Mouse (Mus musculus) embryonic facial prominence, embryonic 12.5 days (tissue): ENCODE results near the gene Faim. TPM values are rescaled to one million over a fixed set of nuclear protein-coding genes. Genes with fewer than 3 reads are reported as not detected.
A peak's percentile ranks its signal among the peaks of the same experiment; 100 is the strongest.

Experiments used
- ATAC-seq: fragments of 200-750 bp; cut with Nextera tagmentation; 2 replicates; pipeline ENCODE4 v1.8.0; 2017; ENCODE audit not compliant: insufficient number of reproducible peaks, insufficient read depth, low FRiP score, low TSS enrichment
- H3K27ac ChIP-seq: fragments of 300-500 bp; sonication (generic); 2 replicates; pipeline ENCODE4 v1.5.1; 2016; ENCODE audit warnings: mild to moderate bottlenecking
- H3K27me3 ChIP-seq: fragments of 300-500 bp; sonication (generic); 2 replicates; pipeline ENCODE4 v1.6.1; 2016; ENCODE audit warnings: mild to moderate bottlenecking, moderate library complexity
- H3K36me3 ChIP-seq: fragments of 300-500 bp; sonication (generic); 2 replicates; pipeline ENCODE4 v1.6.1; 2016; ENCODE audit warnings: mild to moderate bottlenecking
- H3K4me1 ChIP-seq: fragments of 300-500 bp; sonication (generic); 2 replicates; pipeline ENCODE4 v1.6.1; 2016
- H3K4me2 ChIP-seq: fragments of 300-500 bp; sonication (generic); replicated peaks from 2 replicates; pipeline ENCODE4 v1.6.1; 2016; ENCODE audit warnings: mild to moderate bottlenecking, moderate library complexity
- H3K4me3 ChIP-seq: fragments of 300-500 bp; sonication (generic); 2 replicates; pipeline ENCODE4 v1.5.1; 2016; ENCODE audit warnings: mild to moderate bottlenecking
- H3K9ac ChIP-seq: fragments of 300-500 bp; sonication (generic); 2 replicates; pipeline ENCODE4 v1.6.1; 2016; ENCODE audit warnings: mild to moderate bottlenecking, moderate library complexity
- H3K9me3 ChIP-seq: fragments of 300-500 bp; sonication (generic); 2 replicates; pipeline ENCODE4 v1.6.1; 2016; ENCODE audit warnings: mild to moderate bottlenecking, moderate library complexity
- WGBS: fragments of 180-500 bp; shearing (Covaris S2); methylation state at CpG from one replicate; pipeline ENCODE4 v1.1.7; 2016; 5-methylcytosine and 5-hydroxymethylcytosine counted together
- polyA plus RNA-seq: library from polyadenylated mRNA; unstranded; fragments of >200 nt; fragmentation: Nextera tagmentation; extraction: Ambion mirVana; gene quantifications from 2 replicates; pipeline ENCODE4 v1.2.1, GENCODE M21; 2016

Faim gene
- polyA plus RNA-seq, 1 experiment from 2014 or later: 56.3 TPM

DNA sequence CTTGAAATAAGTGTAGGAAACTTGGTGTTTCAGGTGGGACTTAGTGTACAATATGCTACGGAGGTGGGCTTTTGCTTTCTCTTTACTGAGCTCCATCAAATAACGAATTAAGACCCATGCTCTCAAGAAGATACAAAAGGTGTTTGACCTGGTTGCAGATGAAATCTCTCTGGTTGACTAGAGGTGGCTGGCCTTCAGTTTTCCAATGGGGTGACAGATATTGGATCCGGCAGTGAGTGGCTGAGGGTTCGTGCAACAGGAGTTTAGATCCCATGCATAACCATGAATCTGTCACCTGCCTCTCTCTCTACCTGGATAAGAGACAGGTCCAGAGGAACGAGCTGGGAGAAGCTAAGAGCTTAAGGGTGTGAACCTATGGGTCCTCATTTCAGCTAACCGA is 27.5 kb upstream of the Faim start:
- WGBS: 8% methylated on average over 6 of the region's 6 CpGs
- Histone ChIP-seq H3K9ac (peak overlapping the region; percentile 24; the same call in 1 of the 2 replicates), H3K27ac (0 out of 2 replicates have a peak overlapping the region, but pooled peaks have one; percentile 23), H3K4me1 (peaks cover 27% of the 10 kb centered on the region), H3K36me3 (no peaks in the 10 kb centered on the region), H3K4me2 (peak overlapping the region; percentile 35), H3K4me3 (peak overlapping the region; percentile 50), H3K27me3 (peaks cover 86% of the 10 kb centered on the region), H3K9me3 (no peaks in the 10 kb centered on the region)
- ATAC-seq: no peak

DNA sequence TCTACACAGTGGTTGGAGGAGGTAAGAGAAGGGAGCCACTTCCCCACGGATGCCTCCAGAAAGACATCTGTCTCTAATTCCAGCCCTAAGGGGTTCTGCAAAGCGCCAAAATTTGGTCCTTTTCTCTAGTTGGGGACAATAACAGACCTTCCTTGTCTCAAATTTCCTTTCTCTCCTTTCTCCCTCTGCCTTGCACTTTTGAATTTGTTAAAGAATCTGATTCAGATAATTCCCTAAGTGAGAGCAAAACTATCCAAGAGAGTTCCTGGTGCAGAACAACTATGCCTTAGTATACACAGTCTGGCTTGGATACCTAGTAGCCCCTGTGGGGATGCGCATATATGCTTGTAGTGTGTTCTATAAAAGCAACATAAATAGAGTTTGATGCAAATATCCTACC is 26.3 kb upstream of the Faim start:
- Histone ChIP-seq H3K4me1 (peaks cover 23% of the 10 kb centered on the region), H3K9ac (no peak overlapping the region), H3K36me3 (no peaks in the 10 kb centered on the region), H3K4me3 (peak overlapping the region; percentile 50; the same call in 1 of the 2 replicates), H3K4me2 (peak overlapping the region; percentile 35), H3K9me3 (no peaks in the 10 kb centered on the region), H3K27ac (no peak overlapping the region), H3K27me3 (peaks cover 86% of the 10 kb centered on the region)
- 23% methylated on average over 3 of the region's 3 CpGs for WGBS
- ATAC-seq: no peak

DNA sequence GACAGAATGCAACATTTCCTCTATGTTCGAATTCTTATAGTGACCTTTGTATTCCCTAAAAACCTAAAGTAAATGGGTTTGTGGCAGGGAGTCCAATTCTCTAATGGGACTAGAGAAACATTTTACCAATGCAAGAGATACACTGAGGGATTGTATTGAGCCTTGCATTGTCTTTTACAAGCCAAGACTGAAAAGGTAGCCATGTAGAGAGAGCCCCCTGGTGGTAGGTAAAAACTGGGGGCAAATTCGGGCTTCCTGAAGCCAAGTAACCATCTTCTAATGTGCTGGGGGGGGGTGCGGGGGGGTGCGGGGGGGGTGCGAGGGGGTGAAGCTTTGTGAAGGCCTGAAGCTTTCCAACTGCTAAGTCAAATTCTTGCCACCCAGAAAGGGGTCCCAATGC is 25.8 kb upstream of the Faim start:
- Histone ChIP-seq H3K4me1 (peaks cover 22% of the 10 kb centered on the region), H3K36me3 (no peaks in the 10 kb centered on the region), H3K9me3 (no peaks in the 10 kb centered on the region), H3K27ac (no peak overlapping the region), H3K4me3 (0 out of 2 replicates have a peak overlapping the region, but pooled peaks have one; percentile 50), H3K27me3 (peaks cover 86% of the 10 kb centered on the region), H3K9ac (no peak overlapping the region), H3K4me2 (peak overlapping the region; percentile 9)
- 16% methylated on average over 5 of the region's 5 CpGs for WGBS
- no peak for ATAC-seq

DNA sequence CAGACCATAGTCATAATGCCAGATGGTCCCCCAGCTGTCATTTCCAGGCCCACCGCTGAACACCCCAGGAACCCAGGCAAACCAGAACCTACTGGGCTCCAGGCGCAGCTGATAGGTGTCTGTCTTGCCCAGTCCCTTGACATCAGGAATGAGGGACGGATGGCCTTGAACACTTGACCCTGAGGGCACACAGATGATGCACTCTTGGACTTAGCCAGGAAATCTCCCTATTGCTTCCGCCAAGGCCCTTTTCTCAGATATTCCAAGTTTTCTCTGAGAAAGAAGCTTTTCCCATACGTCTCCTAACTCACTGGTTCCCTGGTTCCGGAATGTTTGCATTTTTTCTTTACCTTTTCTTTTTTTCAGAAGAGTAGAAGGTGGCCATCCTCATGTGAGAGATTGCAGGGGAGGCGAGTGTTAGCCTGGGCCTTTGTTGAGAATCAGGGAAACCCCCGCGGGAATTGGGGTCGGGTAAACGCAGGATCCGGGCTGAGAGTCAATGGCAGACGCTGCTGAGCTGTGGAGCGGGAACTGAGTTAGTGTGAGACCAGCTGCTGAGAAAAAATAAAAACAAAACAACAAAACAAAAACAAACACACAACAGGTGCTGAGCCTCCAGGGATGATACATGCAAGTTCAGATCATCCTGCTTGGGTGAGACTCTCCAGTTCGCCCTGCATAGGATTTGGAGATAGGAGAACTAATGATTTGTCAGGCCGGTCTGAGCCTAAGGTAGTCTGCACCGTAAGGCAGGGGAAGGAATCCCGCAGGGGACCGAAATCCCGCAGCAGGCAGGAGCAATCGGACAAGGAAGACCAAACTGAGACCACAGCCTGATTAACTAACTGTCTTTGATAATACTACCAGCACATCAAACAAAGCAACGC is 24.3 kb upstream of the Faim start:
- no peak for ATAC-seq
- no peak overlapping the region for H3K27ac ChIP-seq
- WGBS: 5% methylated on average over 22 of the region's 22 CpGs

DNA sequence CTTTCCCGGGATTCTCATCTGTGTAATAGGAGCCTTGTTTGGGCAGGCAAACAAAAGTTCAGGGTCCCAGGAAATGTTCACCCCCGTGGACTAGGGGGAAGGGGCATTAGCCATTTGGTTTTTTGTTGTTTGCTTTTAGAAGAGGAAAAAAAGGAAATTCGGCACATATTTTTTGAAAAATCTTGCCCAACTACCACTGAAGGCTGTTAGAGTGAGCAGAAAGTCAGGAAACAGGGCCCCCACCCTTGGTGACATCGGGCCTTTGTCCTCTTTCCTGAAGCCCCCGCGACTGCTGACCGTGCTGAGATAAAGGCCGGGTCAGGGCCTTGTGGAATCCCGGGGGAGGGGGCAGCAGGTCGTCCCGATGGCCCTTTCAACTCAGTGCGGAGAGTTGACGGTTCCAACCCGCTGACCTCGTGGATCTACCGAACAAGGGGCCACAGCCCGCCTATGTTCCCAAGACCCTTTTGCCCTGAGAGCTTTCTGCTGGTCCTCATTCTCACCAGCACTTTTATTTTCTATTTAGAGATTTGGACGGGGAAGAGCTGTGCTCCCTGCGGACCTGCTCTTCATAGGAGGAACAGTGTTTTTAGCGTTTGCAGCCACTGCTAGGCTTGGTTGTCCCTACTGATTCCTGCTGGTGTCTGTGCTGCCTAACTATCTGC is 23.6 kb upstream of the Faim start:
- H3K4me1 ChIP-seq: 0 out of 2 replicates have a peak, but pooled peaks cover 3% of the 10 kb centered on the region
- no peak for ATAC-seq
- H3K27ac ChIP-seq: no peak overlapping the region
- H3K36me3 ChIP-seq: no peaks in the 10 kb centered on the region
- no peak overlapping the region for H3K4me3 ChIP-seq
- WGBS: 2% methylated on average over 20 of the region's 20 CpGs
- H3K9ac ChIP-seq: no peak overlapping the region
- peaks cover 86% of the 10 kb centered on the region for H3K27me3 ChIP-seq
- 0 out of 2 replicates have a peak overlapping the region, but pooled peaks have one; percentile 2 for H3K4me2 ChIP-seq
- no peaks in the 10 kb centered on the region for H3K9me3 ChIP-seq

More for the DNA sequence above, 24.3 kb upstream of the Faim start:
- Histone ChIP-seq H3K4me2 (0 out of 2 replicates have a peak overlapping the region, but pooled peaks have one; percentile 2), H3K9me3 (no peaks in the 10 kb centered on the region), H3K27me3 (peaks cover 86% of the 10 kb centered on the region), H3K9ac (no peak overlapping the region), H3K4me1 (peaks cover 8% of the 10 kb centered on the region; the same call in 1 of the 2 replicates), H3K36me3 (no peaks in the 10 kb centered on the region), H3K4me3 (no peak overlapping the region)

DNA sequence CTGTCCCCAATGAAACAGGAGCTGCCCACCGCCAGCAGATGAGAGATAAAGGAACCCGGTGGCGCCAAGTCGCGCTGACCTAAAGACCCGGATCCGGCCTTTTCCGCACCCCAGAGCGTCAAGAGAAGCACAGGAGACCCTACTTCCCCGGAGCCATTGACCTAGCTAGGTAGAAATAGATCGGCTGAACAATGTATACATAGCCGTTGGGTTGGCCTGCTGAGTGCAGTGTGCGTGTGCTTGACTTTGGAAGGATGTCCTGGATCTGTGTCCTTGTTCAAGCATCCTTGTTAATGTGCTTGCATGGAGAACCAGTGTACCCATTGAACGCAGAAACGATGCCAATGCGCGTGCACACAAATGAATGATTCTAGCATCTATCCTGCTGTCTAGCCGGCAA is 22.5 kb upstream of the Faim start:
- no peaks in the 10 kb centered on the region for H3K36me3 ChIP-seq
- H3K4me3 ChIP-seq: no peak overlapping the region
- H3K9ac ChIP-seq: no peak overlapping the region
- no peaks in the 10 kb centered on the region for H3K9me3 ChIP-seq
- H3K27me3 ChIP-seq: peaks cover 91% of the 10 kb centered on the region
- no peak for ATAC-seq
- H3K27ac ChIP-seq: no peak overlapping the region
- 0 out of 2 replicates have a peak, but pooled peaks cover 3% of the 10 kb centered on the region for H3K4me1 ChIP-seq
- H3K4me2 ChIP-seq: no peak overlapping the region
- 5% methylated on average over 18 of the region's 18 CpGs for WGBS

DNA sequence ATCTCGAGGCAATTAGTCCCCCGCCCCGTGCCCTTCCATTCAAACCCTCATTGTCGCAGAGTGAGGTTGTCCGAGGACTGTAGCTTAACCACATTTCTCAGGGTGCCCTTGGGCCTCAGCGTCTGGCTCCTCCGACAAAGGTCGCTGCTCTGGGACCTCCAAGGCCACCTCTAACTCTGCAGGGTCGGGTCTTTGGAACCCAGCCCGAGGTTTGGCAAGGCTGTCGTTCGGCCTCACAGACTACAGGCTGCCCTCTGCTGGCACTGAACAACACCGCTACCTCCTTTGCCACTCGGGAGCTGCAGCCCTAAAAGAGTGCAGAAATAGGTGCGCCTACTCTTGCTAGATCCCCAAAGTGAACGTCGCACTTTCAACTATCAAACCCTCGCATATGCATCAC is 21.1 kb upstream of the Faim start:
- H3K4me1 ChIP-seq: 0 out of 2 replicates have a peak, but pooled peaks cover 3% of the 10 kb centered on the region
- whole genome bisulfite sequencing: 3% methylated on average over 18 of the region's 18 CpGs
- H3K4me3 ChIP-seq: no peak overlapping the region
- peaks cover 88% of the 10 kb centered on the region for H3K27me3 ChIP-seq
- H3K36me3 ChIP-seq: no peaks in the 10 kb centered on the region
- H3K27ac ChIP-seq: no peak overlapping the region
- H3K9me3 ChIP-seq: no peaks in the 10 kb centered on the region
- no peak overlapping the region for H3K9ac ChIP-seq
- H3K4me2 ChIP-seq: peak overlapping the region; percentile 23; the same call in 1 of the 2 replicates
- no peak for ATAC-seq

DNA sequence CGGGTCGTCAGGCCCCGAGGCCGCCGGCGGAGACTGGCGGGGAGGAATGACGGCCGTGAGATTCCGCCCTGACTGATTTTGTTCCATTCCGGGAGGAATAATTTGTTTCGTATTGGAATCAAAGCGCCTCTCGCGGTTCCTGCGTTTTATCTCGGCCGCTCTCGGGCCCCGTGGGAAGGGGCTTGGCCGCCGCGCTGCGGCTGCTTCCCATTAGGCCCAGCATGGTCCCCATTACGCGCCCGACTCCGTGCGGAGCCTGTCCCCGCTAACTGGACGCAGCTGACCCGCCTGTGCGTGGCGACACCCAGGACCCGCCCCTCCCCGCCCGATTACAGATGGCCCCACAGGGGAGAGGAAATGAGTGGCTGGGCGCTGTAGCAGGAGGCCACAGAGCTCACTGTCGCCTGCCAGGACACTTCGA is 13.1 kb upstream of the Faim start:
- peak overlapping the region; percentile 54; the same call in 1 of the 2 replicates for H3K27ac ChIP-seq
- peak overlapping the region; percentile 67 for H3K4me2 ChIP-seq
- H3K9ac ChIP-seq: peak overlapping the region; percentile 33; the same call in 1 of the 2 replicates
- under 1% methylated on average over 40 of the region's 40 CpGs for WGBS
- no peaks in the 10 kb centered on the region for H3K36me3 ChIP-seq
- no peak for ATAC-seq
- H3K4me3 ChIP-seq: peak overlapping the region; percentile 36
- peaks cover 11% of the 10 kb centered on the region for H3K4me1 ChIP-seq
- H3K9me3 ChIP-seq: no peaks in the 10 kb centered on the region
- H3K27me3 ChIP-seq: peaks cover 78% of the 10 kb centered on the region

DNA sequence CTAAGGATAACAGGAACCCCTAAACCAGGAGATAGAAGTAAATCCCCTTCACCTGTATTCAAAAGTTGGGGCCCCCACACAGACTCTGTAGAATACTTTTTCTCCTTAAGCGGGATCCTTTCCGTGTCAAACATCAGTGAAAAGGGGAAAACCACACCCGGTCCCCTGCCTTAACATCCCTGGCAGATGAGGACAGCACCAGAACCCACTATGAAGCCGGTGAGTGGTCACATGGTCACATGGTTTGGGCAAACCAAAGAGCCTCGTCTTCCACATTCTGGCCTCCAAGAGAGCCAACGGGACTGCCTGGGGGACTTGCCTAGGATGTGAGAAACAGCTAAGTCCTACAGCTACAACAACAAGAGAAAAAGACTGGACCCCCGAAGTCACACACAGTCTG is 12.6 kb upstream of the Faim start:
- H3K9ac ChIP-seq: no peak overlapping the region
- H3K27me3 ChIP-seq: peaks cover 76% of the 10 kb centered on the region
- WGBS: 4% methylated on average over 7 of the region's 7 CpGs

DNA sequence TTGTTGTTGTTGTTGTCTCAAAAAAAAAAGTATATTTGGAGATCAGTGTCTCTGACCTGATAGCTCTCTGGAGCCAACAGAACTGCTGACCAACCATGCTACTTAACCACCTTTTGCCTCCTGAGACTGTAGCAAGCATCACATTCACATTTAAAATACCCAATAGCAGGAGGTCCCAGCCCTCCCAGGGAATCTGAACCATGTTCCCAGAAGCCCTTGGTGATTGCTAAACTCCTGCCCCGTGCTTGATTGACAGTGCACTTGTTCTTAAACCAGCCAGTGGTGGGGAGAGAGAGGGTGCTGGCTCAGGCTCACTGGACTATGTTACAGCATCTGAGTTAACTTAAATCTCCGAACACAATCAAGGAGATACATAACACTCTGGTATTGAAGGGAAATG is 11.3 kb upstream of the Faim start:
- H3K4me1 ChIP-seq: peaks cover 11% of the 10 kb centered on the region
- H3K9ac ChIP-seq: no peak overlapping the region
- no peak for ATAC-seq
- H3K27ac ChIP-seq: no peak overlapping the region
- H3K36me3 ChIP-seq: no peaks in the 10 kb centered on the region
- peaks cover 66% of the 10 kb centered on the region for H3K27me3 ChIP-seq
- WGBS: 22% methylated on average over 2 of the region's 2 CpGs
- no peak overlapping the region for H3K4me2 ChIP-seq
- no peak overlapping the region for H3K4me3 ChIP-seq
- H3K9me3 ChIP-seq: no peaks in the 10 kb centered on the region

More for the DNA sequence above, 12.6 kb upstream of the Faim start:
- H3K9me3 ChIP-seq: no peaks in the 10 kb centered on the region
- H3K4me3 ChIP-seq: peak overlapping the region; percentile 36
- peaks cover 11% of the 10 kb centered on the region for H3K4me1 ChIP-seq
- peak overlapping the region; percentile 67 for H3K4me2 ChIP-seq
- no peak overlapping the region for H3K27ac ChIP-seq
- no peaks in the 10 kb centered on the region for H3K36me3 ChIP-seq
- ATAC-seq: no peak

DNA sequence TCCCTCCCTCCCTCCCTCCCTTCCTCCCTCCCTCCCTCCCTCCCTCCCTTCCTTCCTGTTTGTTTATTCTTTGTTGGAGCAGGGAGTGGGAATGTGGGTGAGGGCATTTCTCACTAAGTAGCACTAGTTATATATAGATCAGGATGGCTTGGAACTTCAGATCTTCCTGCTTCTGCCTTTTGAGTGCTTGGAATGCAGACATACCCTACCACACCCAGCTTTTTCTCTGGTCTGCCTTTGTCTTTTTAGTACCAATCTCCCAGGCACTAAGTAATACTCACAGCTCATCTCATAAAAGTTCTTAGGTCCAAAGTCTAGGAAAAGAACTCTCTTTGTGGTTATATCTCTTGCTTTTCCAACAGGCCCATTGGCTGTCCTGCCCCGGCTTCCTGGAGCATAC is 10.1 kb upstream of the Faim start:
- H3K4me1 ChIP-seq: peaks cover 13% of the 10 kb centered on the region
- H3K27me3 ChIP-seq: peaks cover 54% of the 10 kb centered on the region
- no peak overlapping the region for H3K9ac ChIP-seq
- H3K9me3 ChIP-seq: no peaks in the 10 kb centered on the region
- no peak overlapping the region for H3K27ac ChIP-seq
- no peaks in the 10 kb centered on the region for H3K36me3 ChIP-seq
- no peak overlapping the region for H3K4me3 ChIP-seq
- WGBS: 81% methylated on average over 1 of the region's 1 CpGs
- H3K4me2 ChIP-seq: no peak overlapping the region
- no peak for ATAC-seq
